Mouse (Mus musculus): Measurements from ENCODE around the gene Inafm1.

- TF ChIP-seq HCFC1 (IDR thresholded peaks at IDR 0.05; ENCODE audit: borderline replicate concordance, insufficient read depth, low read length) (no peak), ZNF384 (IDR thresholded peaks at IDR 0.05; ENCODE audit: low read depth, low read length) (no peak), ZC3H11A (IDR thresholded peaks at IDR 0.05; ENCODE audit: borderline replicate concordance, low read depth, low read length) (no peak), MAFK (IDR thresholded peaks at IDR 0.05; ENCODE audit: insufficient read depth, low read depth, low read length) (no peak)
Measured at GRCm38 (mm10) chr7:16319216-16319615, 45.8 kb upstream of the Inafm1 start.
